Mouse (Mus musculus): ENCODE results near the gene Neo1.

GRCm38 (mm10) chr9:58889782-58890448 lies 146.3 kb downstream of the Neo1 start:
- TF ChIP-seq CTCF (conservative IDR thresholded peaks at IDR 0.05; ENCODE audit: insufficient read depth, insufficient read length, low read depth, low read length) (no peak), POLR2A (IDR thresholded peaks at IDR 0.05; ENCODE audit: low read depth, low read length) (no peak)
